Mouse (Mus musculus): ENCODE results near the gene Mall. TPM values are rescaled to one million over a fixed set of nuclear protein-coding genes. Genes with fewer than 3 reads are reported as not detected.

The Mall gene
- polyA plus RNA-seq (2012; rRNA removed): 1.2 TPM in 2 replicates

GRCm38 (mm10) chr2:127729671-127730070 lies at the start of gene Mall:
Gene Mall (minus strand): TSS chr2:127729932.

DNA sequence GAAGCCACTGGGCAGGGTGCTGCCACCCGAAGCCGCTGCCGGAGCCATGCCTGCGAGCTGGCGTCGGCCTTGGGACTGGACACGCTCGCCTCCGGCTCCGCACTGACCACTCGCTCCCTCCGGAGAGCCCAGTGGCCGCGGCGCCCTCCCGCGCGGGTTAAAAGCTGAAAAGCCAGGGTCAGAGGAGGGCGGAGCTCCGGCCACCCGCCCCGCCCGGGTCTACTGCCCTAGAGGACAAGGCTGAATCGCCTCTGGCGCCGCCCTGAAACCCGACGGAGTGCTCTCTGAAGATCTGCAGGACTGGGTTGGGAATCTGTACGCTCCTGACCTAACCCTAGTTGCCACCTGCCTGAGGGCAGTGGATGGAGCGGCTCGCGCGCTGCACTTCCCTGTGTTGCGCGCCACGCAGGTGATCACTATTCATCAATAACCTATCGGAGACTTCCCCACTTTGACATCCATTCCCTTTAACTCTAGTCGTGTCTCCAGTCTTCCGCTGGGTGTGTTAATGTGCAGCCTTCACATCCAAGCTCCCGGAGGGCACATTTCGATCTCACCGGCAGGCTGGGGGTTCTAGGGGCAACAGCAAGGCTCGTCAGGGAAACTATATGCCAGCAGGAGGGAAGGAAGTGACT lies 73.5 kb downstream of the Mall start, which contains the start of gene Mal:
Gene Mal, minus strand, starts transcription at position 610 of the 635 bp plus-strand sequence.

Other genes starting within 250 kb of the Mall start
- gene Kcnip3, start 207.8 kb downstream of the Mall start, polyA plus RNA-seq (2012; rRNA removed): 20.9 and 21.6 TPM in 2 replicates
- gene Prom2, start 188.5 kb downstream of the Mall start, polyA plus RNA-seq (2012; rRNA removed): 0.07 and 0.09 TPM in 2 replicates
- 9.5 and 10.1 TPM in 2 replicates for gene Zfp661, start 142.8 kb downstream of the Mall start, polyA plus RNA-seq (2012; rRNA removed)
- gene Mrps5, start 142.7 kb downstream of the Mall start, polyA plus RNA-seq (2012; rRNA removed): 157 and 158 TPM in 2 replicates
- 2.3 and 9.8 TPM in 2 replicates for gene Mal, start 73.2 kb downstream of the Mall start, polyA plus RNA-seq (2012; rRNA removed)
- 16.1 and 19.4 TPM in 2 replicates for gene Nphp1, start 59.0 kb upstream of the Mall start, polyA plus RNA-seq (2012; rRNA removed)
- gene Mtln, start 62.6 kb upstream of the Mall start, polyA plus RNA-seq (2012; rRNA removed): 71.0 and 72.7 TPM in 2 replicates
- gene Bub1, start 101.9 kb upstream of the Mall start, polyA plus RNA-seq (2012; rRNA removed): 4.5 and 6.2 TPM in 2 replicates
- not detected in 2 replicates for gene Acoxl, start 108.9 kb upstream of the Mall start, polyA plus RNA-seq (2012; rRNA removed)